Mouse (Mus musculus) ES-CJ7 (cell line): Measurements from ENCODE around the gene Gja1.
A peak's percentile ranks its signal among the peaks of the same experiment; 100 is the strongest.
"Not testable (repeated sequence)": the region's sequence is repeated elsewhere in the genome, so short reads cannot be mapped to it uniquely, and the experiment has no call there.

ENCODE experiments used
- DNase-seq: peaks from one replicate; pipeline ENCODE4 v3.0.0; 2011; ENCODE audit warnings: low read depth, low spot score

Gene Gja1

DNA sequence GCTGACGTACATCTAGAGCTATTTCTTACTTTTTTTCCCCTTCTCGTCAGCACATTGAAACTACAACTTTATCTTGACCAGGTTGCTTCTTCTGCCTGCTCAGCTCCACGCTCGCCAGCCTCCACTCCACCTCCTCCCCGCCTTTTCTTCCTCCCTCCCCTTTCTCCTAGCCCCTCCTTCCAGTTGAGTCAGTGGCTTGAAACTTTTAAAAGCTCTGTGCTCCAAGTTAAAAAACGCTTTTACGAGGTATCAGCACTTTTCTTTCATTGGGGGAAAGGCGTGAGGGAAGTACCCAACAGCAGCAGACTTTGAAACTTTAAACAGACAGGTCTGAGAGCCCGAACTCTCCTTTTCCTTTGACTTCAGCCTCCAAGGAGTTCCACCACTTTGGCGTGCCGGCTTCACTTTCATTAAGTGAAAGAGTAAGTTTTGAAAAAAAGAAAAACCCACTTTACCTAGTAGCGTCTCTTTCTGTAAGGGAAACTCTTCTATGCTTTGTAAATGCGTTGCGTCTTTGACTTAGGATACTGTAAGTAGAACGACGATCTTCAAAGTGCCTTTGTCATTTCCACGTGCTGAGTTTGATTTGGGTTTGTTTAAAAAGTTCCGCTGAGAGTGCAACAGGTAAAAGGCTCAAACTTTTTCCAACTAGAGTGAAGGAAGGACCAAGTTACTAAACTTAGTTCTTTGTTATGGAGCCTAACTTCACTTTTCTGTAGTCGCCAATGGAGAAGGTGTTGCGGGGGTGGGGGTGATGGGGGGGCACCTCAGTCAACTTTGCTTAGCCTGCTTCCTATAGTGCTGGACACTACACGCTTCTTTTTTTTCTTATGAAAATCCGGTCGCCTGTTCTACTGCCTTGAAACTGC lies at the start of gene Gja1:
Gene Gja1, plus strand, starts transcription at position 234 of the 869 bp plus-strand sequence.
- DNase-seq: peak; percentile 71

GRCm38 (mm10) chr10:56338851-56339489 lies 38.2 kb upstream of the Gja1 start:
- peak; percentile 79 for DNase-seq

GRCm38 (mm10) chr10:56360472-56360871 lies 16.7 kb upstream of the Gja1 start:
- no peak for DNase-seq

DNA sequence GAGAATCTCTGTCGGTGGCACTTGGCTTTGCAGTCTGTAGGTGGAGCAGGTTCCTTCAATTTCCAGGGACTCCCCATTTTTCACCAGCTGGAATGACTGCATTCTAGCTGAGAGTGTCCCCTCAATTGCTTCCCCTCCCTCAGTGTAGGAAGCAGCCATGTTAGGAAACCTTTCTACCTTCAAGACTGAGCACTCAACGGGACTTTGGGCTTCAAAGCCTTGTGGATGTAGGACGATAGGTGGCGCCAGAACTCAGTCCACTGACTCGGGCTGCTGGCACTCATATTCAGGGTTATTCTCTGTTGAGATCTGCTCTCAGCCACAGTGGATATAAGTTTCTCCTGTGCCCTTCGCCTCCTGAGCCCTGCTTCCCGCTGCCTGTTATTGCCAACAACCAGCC lies 8.1 kb upstream of the Gja1 start:
- DNase-seq: peak; percentile 85

DNA sequence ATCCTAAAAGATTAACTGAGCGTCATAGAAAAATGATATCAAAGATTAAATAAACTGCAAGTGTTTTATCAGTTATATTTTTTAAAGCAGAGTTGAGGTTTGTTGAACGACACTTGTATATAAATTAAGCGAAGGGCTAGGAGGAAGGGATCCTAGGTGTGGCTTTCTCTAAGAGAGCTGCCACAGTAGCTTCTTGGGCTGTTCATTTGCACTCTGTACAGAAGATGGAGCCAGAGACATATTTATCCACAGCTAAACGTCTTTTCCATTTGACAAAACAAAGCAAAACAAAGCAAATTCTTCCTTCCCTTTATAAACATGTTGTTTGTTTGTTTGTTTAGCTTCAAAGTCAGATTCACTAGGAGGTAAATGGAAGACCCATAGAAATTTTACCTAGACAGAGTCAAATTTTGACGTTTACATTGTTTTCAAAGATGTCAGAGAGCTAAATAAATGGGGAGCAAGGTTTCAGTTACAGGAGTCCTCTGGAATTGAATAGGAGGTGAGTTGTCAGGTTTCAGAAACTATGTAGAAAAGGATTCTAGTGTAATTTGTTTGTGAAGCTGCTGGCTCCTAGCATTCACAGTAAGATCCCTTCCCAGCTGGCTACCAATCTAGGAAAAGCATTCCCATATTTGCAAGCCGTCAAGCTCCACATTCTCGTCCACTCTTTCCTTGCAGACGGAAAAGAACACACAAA lies 4.0 kb upstream of the Gja1 start:
- DNase-seq: peak; percentile 71

DNA sequence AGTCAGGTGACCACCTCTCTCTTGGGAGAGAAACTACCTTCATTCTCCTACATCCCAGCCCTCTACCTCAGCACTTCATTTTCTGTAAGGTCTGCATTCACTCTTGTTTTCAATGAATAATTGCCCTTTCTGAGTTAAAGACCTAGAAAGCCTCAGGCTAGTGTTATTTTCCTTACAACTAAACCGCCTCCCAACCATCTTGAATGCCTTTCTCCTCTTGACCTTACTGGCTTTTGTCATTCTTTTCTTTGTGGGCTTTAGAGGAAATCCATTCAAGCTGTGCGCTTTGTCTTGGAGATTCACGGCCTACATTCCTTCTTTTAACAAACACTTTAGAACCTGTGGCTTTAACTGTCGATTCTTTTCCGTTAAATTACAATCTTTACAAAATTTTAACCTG lies 3.0 kb upstream of the Gja1 start:
- peak; percentile 98 for DNase-seq

GRCm38 (mm10) chr10:56375906-56376468 lies 1.1 kb upstream of the Gja1 start:
- peak; percentile 60 for DNase-seq

DNA sequence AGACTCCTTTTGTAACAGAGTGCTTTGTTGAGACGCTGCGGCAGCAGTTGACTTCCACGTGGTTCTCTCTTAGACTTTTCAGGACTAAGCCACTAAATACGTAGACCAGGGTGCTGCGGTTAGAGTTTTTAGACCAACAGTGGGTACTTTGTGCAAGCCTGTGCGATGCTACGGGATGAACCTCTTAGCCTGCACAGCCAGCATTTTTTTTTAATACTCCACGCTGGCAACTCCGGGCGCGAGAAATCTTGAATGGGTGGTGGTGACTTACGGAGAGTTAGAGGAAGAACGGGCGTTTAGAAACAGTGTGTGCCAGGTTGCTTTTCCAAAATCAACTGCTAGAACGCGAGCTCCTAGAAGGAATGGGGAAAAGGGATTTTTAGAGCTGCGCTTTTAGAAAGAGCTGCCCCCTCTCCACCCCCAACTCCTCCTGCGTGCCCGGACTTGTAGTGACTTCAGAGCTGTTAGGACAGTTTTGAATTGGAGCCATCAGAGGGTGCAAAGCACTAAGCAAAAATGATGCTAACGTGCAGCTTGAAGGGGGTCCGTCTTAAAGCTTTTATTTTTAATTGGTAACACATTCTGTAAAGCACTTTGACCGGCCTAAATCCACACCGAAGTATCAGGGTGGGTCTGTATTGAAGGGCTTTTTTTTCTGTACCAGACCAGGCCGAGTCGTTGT lies 977 bp downstream of the Gja1 start:
- peak; percentile 53 for DNase-seq

GRCm38 (mm10) chr10:56378648-56379254 lies 1.6 kb downstream of the Gja1 start:
- DNase-seq: peak; percentile 72

DNA sequence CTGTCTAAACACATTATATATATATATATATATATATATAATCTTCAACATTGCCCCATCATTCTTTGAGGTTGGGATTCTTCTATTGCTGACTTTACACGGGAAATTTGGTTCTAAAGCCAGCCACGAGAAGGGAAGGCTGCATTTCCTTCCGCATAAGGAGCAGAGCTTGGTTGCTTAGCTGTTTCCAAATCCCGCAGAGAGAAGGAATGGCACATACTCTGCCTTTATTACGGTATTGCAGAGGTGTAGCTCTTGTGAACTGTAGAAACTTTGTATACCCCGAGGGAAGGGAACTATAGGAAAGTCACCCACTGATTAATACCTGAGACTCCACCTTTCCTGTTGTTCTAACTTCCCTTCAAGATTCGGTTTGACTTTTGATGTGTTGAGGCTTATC lies 2.6 kb downstream of the Gja1 start:
- DNase-seq: no peak

GRCm38 (mm10) chr10:56385195-56386109 lies 8.3 kb downstream of the Gja1 start:
- no peak for DNase-seq

DNA sequence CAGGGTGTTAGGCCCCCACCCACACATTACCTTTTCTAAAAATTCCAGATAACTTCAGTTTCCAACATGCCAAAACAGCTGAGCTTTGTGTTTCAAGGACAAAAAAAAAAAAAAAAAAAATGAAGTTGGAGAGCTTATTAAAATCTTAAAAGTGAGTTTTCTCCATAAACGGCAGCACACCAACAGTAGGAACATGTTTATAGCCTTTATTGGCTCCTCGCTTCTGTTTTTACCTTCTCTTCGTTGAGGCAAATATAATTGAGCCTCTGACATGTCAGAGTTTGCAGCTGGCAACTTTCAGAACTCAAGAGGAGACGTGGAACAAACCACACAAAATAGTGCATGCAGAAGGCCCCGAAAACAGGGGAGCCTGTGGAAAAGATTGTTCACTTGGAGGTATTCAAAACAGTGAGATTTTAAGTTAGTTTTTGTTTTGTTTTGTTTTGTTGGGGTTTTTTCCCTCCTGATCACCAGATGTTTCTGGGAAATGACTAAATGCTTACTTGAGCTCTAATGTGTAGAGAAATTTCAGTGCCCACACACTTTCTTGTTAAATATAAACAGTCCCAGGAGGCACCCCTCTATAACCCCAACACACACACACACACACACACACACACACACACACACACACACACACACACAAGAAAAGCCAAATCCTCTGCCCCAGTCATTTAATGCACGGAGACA lies 16.1 kb downstream of the Gja1 start:
- DNase-seq: no peak

DNA sequence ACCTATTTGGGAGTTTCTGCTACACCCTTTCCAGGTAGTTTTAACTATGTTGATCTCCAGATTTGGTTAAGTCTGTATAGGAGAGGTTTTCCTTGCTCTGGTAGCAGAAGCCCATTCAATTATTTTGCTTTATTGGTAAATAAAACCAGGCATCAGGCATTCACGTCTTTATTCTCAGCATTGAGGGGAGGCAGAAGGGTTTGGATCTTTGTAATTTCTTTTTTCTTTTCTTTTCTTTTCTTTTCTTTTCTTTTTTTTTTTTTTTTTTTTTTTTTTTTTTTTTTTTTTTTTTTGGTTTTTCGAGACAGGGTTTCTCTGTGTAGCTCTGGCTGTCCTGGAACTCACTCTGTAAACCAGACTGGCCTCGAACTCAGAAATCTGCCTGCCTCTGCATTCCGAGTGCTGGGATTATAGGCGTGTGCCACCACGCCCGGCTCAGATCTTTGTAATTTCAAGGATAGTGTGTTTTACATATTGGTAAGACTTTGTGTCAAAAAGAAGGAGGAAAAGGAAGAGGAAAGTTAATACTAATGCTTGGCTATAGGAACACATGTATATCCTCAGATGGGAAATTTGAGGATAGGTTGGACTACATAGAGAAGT lies 16.8 kb downstream of the Gja1 start:
- DNase-seq: not testable (repeated sequence)

DNA sequence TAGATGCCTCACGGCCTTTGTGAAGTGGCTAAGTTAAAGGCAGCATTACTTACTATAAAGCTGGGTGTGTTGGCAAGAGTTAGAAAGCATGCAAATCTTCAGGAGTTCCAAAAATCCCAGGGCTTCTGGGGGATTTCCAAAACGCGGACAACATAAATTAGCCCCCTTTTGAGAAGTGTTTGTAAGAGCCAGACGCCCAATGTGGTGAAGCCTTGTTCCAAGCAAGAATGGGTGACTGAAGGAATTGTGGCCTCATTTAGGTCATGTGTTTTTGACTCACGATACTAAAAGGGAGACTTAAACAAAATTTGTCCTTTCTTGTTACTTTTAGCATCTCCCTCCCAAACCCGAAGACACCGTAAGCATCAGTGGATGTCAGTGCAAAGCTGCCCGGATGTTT lies 20.7 kb downstream of the Gja1 start:
- no peak for DNase-seq

DNA sequence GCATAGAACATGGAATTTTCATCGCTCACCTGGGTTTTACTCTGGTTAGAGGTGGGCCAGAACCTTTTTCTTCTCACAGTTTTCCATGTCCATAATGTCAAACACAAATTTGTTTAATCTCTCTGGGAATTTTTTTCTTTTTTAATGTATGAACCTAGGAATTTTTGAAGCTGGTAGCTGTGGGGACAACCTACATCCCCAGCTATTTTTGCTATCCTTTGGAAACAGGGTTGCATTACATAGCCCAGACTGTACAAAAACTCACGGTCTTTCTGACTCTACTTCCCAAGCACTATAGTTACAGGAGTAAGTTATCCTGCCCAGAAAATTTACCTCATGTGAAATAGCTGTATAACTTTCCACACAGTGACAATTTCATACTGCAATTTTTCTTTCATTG lies 21.2 kb downstream of the Gja1 start:
- DNase-seq: no peak

DNA sequence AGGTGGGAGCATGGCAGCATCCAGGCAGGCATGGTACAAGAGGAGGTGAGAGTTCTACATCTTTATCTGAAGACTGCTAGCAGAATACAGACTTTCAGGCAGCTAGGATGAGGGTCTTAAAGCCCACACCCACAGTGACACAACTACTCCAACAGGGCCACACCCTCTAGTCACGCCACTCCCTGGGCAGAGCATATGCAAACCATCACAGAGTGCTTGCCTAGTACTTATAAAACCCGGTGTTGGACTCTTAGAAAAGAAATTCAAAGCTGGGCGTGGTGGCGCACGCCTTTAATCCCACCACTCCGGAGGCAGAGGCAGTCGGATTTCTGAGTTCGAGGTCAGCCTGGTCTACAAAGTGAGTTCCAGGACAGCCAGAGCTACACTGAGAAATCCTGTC lies 24.3 kb downstream of the Gja1 start:
- DNase-seq: peak; percentile 90

DNA sequence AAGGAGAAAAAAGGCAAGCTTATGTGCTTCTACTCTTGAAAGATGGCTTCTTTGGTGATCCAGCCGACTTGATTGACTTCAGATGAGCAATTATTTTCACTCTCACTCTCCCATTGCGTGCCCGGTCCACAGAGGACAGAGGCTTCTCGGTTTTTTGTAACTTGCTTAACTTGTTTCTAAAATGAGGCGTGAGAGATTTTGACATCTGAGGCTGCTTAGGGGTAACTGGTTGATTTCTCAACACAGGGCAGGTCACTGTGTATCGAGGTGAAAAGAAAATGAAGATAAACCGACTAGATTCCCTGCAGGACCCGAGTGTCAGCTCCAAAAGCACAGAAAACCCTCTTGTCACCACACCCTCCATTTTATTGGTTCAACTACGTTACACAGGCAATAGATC lies 28.8 kb downstream of the Gja1 start:
- peak; percentile 6 for DNase-seq

DNA sequence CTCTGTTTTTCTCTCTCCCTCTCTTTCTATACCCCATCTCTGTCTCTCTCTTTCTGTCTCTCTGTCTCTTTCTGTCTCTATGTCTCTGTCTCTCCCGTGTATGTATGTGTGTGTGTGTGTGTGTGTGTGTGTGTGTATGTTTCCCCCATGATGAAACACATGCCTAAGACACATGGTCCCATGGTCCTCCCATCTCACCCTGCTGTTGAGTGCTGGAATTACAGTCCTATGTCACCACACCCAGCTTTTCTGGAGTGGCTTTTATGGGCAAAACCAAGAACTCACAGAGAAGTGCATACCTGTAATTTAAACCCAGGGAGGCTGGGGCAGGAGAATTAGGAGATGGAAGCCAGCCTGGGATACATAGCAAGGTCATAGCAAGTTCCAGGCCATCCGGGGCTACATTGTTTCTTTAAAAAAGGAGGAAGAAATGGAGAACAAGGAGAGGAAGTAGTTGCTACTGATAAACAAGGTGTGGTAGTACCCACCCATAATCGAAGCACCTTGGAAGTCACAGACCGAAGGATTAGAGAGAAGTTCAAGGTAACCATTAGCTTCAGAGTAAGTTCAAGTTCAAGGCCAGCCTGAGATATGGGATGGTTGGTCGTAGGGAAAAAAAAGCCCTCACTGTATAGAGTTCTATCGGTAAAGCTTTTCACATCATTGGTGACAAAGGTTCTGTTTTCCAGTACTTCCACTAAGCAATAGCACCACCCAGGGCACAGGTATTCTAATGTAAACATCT lies 29.4 kb downstream of the Gja1 start:
- DNase-seq: peak; percentile 88
